Mouse (Mus musculus) MEL (cell line): ENCODE measurements around the gene Mapt. TPM values are rescaled to one million over a fixed set of nuclear protein-coding genes. Genes with fewer than 3 reads are reported as not detected.

ENCODE experiments used
- DNase-seq: peaks from one replicate; pipeline ENCODE4 v3.0.0; 2011; ENCODE audit warnings: low read depth, low spot score
- H3K27ac ChIP-seq: 2 replicates; pipeline ENCODE4 v1.5.1; 2012; ENCODE audit warnings: low read depth, mild to moderate bottlenecking, control low read depth, low read length, moderate library complexity; ENCODE audit not compliant: control insufficient read depth
- H3K27me3 ChIP-seq, 2 experiments: fragments of 150-350 bp in 1 of 2; sonication (generic) in 1 of 2; 2 replicates each; pipeline ENCODE4 v1.6.1; 2012; ENCODE audit warnings: low read length in 2 of 2, mild to moderate bottlenecking in 2 of 2, improper control_type of control experiment in 1 of 2, moderate library complexity in 1 of 2; ENCODE audit not compliant: insufficient read depth in 2 of 2, control insufficient read depth in 1 of 2
- H3K36me3 ChIP-seq, 2 experiments: 2 replicates each; pipeline ENCODE4 v1.6.1; 2012 to 2014; ENCODE audit warnings: low read length in 2 of 2, improper control_type of control experiment in 1 of 2, inconsistent platforms in 1 of 2, mild to moderate bottlenecking in 1 of 2; ENCODE audit not compliant: insufficient read depth in 2 of 2, control insufficient read depth in 1 of 2
- H3K4me1 ChIP-seq, 2 experiments: fragments of 150-350 bp in 1 of 2; sonication (generic) in 1 of 2; 2 replicates each; pipeline ENCODE4 v1.6.1; 2012; ENCODE audit warnings: low read length in 2 of 2, improper control_type of control experiment in 1 of 2, mild to moderate bottlenecking in 1 of 2; ENCODE audit not compliant: insufficient read depth in 2 of 2, control insufficient read depth in 1 of 2
- H3K4me3 ChIP-seq, 2 experiments: fragments of 150-350 bp in 1 of 2; sonication (generic) in 1 of 2; 2 replicates each; pipeline ENCODE4 v1.5.1; 2012; ENCODE audit warnings: low read depth in 2 of 2, low read length in 2 of 2, mild to moderate bottlenecking in 2 of 2, moderate library complexity in 2 of 2, control low read depth in 1 of 2, improper control_type of control experiment in 1 of 2; ENCODE audit not compliant: control insufficient read depth in 1 of 2, insufficient read depth in 1 of 2
- H3K79me2 ChIP-seq: 2 replicates; pipeline ENCODE4 v1.6.1; 2012; ENCODE audit warnings: mild to moderate bottlenecking, low read length, moderate library complexity; ENCODE audit not compliant: control insufficient read depth, poor library complexity, insufficient read depth
- H3K9ac ChIP-seq: 2 replicates; pipeline ENCODE4 v1.6.1; 2012; ENCODE audit warnings: low read depth, mild to moderate bottlenecking, control low read depth, low read length, moderate library complexity; ENCODE audit not compliant: control insufficient read depth, poor library complexity, severe bottlenecking
- H3K9me3 ChIP-seq: fragments of 150-350 bp; sonication (generic); replicated peaks from 2 replicates; pipeline ENCODE4 v1.6.1; 2012; ENCODE audit warnings: mild to moderate bottlenecking, low read length, improper control_type of control experiment, moderate library complexity; ENCODE audit not compliant: insufficient read depth
- CHD2 ChIP-seq: IDR thresholded peaks from 2 replicates; pipeline ENCODE4 v1.6.1; 2011; ENCODE audit warnings: low read length, improper control_type of control experiment
- GABPA ChIP-seq: IDR thresholded peaks from 2 replicates; pipeline ENCODE4 v1.6.1; 2012; ENCODE audit warnings: low read depth, mild to moderate bottlenecking, inconsistent platforms, low read length, improper control_type of control experiment, moderate library complexity
- HCFC1 ChIP-seq: IDR thresholded peaks from 2 replicates; pipeline ENCODE4 v1.6.1; 2012; ENCODE audit warnings: low read depth, mild to moderate bottlenecking, inconsistent platforms, low read length, improper control_type of control experiment, moderate library complexity
- JUND ChIP-seq: IDR thresholded peaks from 2 replicates; pipeline ENCODE4 v1.6.1; 2011; ENCODE audit warnings: low read depth, mild to moderate bottlenecking, improper control_type of control experiment, low read length
- KAT2A ChIP-seq: conservative IDR thresholded peaks from 2 replicates; pipeline ENCODE4 v1.6.1; 2012; ENCODE audit warnings: low read depth, low read length, improper control_type of control experiment, inconsistent platforms
- MAFK ChIP-seq: IDR thresholded peaks from 2 replicates; pipeline ENCODE4 v1.6.1; 2011; ENCODE audit warnings: low read depth, mild to moderate bottlenecking, low read length, improper control_type of control experiment, borderline replicate concordance
- MAX ChIP-seq: IDR thresholded peaks from 2 replicates; pipeline ENCODE4 v1.6.1; 2011; ENCODE audit warnings: low read length, improper control_type of control experiment
- MAZ ChIP-seq: IDR thresholded peaks from 2 replicates; pipeline ENCODE4 v1.6.1; 2012; ENCODE audit warnings: low read depth, mild to moderate bottlenecking, inconsistent platforms, low read length, improper control_type of control experiment
- MEF2A ChIP-seq: IDR thresholded peaks from 2 replicates; pipeline ENCODE4 v1.6.1; 2014; ENCODE audit warnings: low read depth, mild to moderate bottlenecking, inconsistent platforms, low read length, improper control_type of control experiment; ENCODE audit not compliant: poor library complexity, insufficient replicate concordance, severe bottlenecking; ENCODE audit errors: extremely low read depth
- MYC ChIP-seq: IDR thresholded peaks from 2 replicates; pipeline ENCODE4 v1.6.1; 2011; ENCODE audit warnings: low read depth, mild to moderate bottlenecking, low read length, improper control_type of control experiment, moderate library complexity
- NELFE ChIP-seq: IDR thresholded peaks from 2 replicates; pipeline ENCODE4 v1.6.1; 2011; ENCODE audit warnings: low read depth, low read length, improper control_type of control experiment
- NRF1 ChIP-seq: IDR thresholded peaks from 2 replicates; pipeline ENCODE4 v1.6.1; 2014; ENCODE audit warnings: low read depth, mild to moderate bottlenecking, inconsistent platforms, low read length, improper control_type of control experiment, moderate library complexity; ENCODE audit not compliant: poor library complexity, insufficient read depth, severe bottlenecking
- POLR2A ChIP-seq, 2 experiments: IDR thresholded peaks; 2 replicates each; pipeline ENCODE4 v1.6.1; 2011 to 2012; ENCODE audit warnings: low read length in 2 of 2, mild to moderate bottlenecking in 2 of 2, control low read depth in 1 of 2, improper control_type of control experiment in 1 of 2, low read depth in 1 of 2, moderate library complexity in 1 of 2; ENCODE audit not compliant: control insufficient read depth in 1 of 2, insufficient read depth in 1 of 2, poor library complexity in 1 of 2
- POLR2AphosphoS2 ChIP-seq: IDR thresholded peaks from 2 replicates; pipeline ENCODE4 v1.6.1; 2011; ENCODE audit warnings: low read length, improper control_type of control experiment
- POLR2AphosphoS5 ChIP-seq: IDR thresholded peaks from 2 replicates; pipeline ENCODE4 v1.6.1; 2012; ENCODE audit warnings: low read depth, borderline replicate concordance, mild to moderate bottlenecking, inconsistent platforms, low read length, moderate library complexity, mixed read lengths
- RAD21 ChIP-seq: IDR thresholded peaks from 2 replicates; pipeline ENCODE4 v1.6.1; 2011; ENCODE audit warnings: mild to moderate bottlenecking, low read depth, low read length, improper control_type of control experiment
- SMC3 ChIP-seq: IDR thresholded peaks from 2 replicates; pipeline ENCODE4 v1.6.1; 2011; ENCODE audit warnings: low read depth, low read length, improper control_type of control experiment
- TAL1 ChIP-seq: IDR thresholded peaks from 2 replicates; pipeline ENCODE4 v1.6.1; 2012; ENCODE audit warnings: mild to moderate bottlenecking, inconsistent platforms, low read length, moderate library complexity, mixed read lengths
- TBP ChIP-seq: IDR thresholded peaks from 2 replicates; pipeline ENCODE4 v1.8.0; 2011; ENCODE audit warnings: low read depth, low read length, improper control_type of control experiment
- TCF12 ChIP-seq: IDR thresholded peaks from 2 replicates; pipeline ENCODE4 v1.6.1; 2014; ENCODE audit warnings: low read depth, mild to moderate bottlenecking, inconsistent platforms, low read length, improper control_type of control experiment, moderate library complexity
- UBTF ChIP-seq: IDR thresholded peaks from 2 replicates; pipeline ENCODE4 v1.6.1; 2012; ENCODE audit warnings: low read depth, mild to moderate bottlenecking, inconsistent platforms, low read length, improper control_type of control experiment, moderate library complexity, borderline replicate concordance; ENCODE audit not compliant: insufficient read depth
- USF1 ChIP-seq: IDR thresholded peaks from 2 replicates; pipeline ENCODE4 v1.6.1; 2014; ENCODE audit warnings: low read depth, mild to moderate bottlenecking, inconsistent platforms, low read length, improper control_type of control experiment, moderate library complexity
- ZKSCAN1 ChIP-seq: IDR thresholded peaks from 2 replicates; pipeline ENCODE4 v1.6.1; 2012; ENCODE audit warnings: low read depth, mild to moderate bottlenecking, inconsistent platforms, low read length, improper control_type of control experiment, moderate library complexity
- polyA plus RNA-seq, 2 experiments: library from polyadenylated mRNA; stranded (reverse) in 1 of 2; unstranded in 1 of 2; fragments of >175 nt in 1 of 2; fragments of >200 nt in 1 of 2; gene quantifications; 2 replicates each; pipeline versions ENCODE4 v1.2.1 to v1.2.4; 2012; ENCODE audit warnings: low replicate concordance in 2 of 2, low read depth in 1 of 2; ENCODE audit not compliant: insufficient read length in 2 of 2, insufficient read depth in 1 of 2, missing spikeins in 1 of 2
- total RNA-seq: library from RNA; depleted of rRNA; stranded (reverse); fragments of 300-350 nt; gene quantifications from 2 replicates; pipeline ENCODE4 v1.2.3, GENCODE M21; 2012

The Mapt gene
- total and polyA plus RNA-seq, 3 experiments: 0.89 to 1.7 TPM; not detected in 1

DNA sequence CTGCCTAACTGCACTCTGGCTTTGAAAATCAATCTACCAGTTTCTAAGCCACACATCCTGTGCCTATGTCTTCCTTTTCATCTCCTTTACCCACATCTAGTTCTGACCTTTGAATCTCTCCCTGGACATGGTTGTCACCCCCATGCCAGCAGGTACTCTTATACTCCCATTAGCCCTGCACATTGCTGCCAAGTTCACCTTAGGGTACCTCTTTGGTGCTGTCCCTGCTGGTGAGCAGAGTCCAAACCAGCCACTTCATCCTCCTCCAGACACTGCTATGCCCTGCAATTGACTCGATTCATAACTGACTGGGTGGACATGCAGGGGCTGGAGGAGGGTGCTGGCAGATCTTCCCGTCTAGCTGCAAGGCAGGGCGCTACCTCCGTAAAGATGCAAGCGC, 50.3 kb downstream of the Mapt start:
- Histone ChIP-seq H3K4me1 (peaks cover 0 to 12% of the 10 kb centered on the region in 2 experiments; a peak in 2 of 4 replicates), H3K27me3 (no peaks in the 10 kb centered on the region; a peak in 1 of 4 replicates), H3K9ac (no peak overlapping the region), H3K79me2 (no peaks in the 10 kb centered on the region), H3K4me3 (no peak overlapping the region), H3K9me3 (no peaks in the 10 kb centered on the region), H3K36me3 (peaks cover 0 to 6% of the 10 kb centered on the region in 2 experiments; a peak in 2 of 4 replicates), H3K27ac (no peak overlapping the region)
- TF ChIP-seq JUND (no peak), TBP (no peak), POLR2A (IDR thresholded peaks at IDR 0.05; ENCODE audit: control insufficient read depth in 1 of 2, insufficient read depth in 1 of 2, low read depth in 1 of 2, low read length in 2 of 2, poor library complexity in 1 of 2) (no peak), SMC3 (no peak), POLR2AphosphoS5 (no peak), MAFK (no peak), NRF1 (no peak), MEF2A (no peak), POLR2AphosphoS2 (no peak), RAD21 (no peak), HCFC1 (no peak), MYC (no peak), ZKSCAN1 (no peak), USF1 (no peak), TCF12 (no peak), CHD2 (no peak), GABPA (no peak), KAT2A (no peak), NELFE (no peak)
- DNase-seq: no peak

- Histone ChIP-seq H3K36me3 (peaks cover 0 to 4% of the 10 kb centered on the region in 2 experiments; a peak in 2 of 4 replicates), H3K79me2 (no peaks in the 10 kb centered on the region), H3K27me3 (no peaks in the 10 kb centered on the region; a peak in 1 of 4 replicates), H3K9ac (no peak overlapping the region), H3K4me1 (peaks cover 1 to 20% of the 10 kb centered on the region in 2 experiments)
- no peak for DNase-seq
- TF ChIP-seq UBTF: no peak
- no peak for TF ChIP-seq TAL1
- no peak for TF ChIP-seq MAZ
- no peak for TF ChIP-seq SMC3
- no peak for TF ChIP-seq MAX
- TF ChIP-seq, all 39 proteins: peak for 0
- H3K4me3 ChIP-seq: no peak overlapping the region
- H3K9me3 ChIP-seq: no peaks in the 10 kb centered on the region
- no peak overlapping the region for H3K27ac ChIP-seq
Observed at GRCm38 (mm10) chr11:104287113-104287512, 55.9 kb downstream of the Mapt start.
